Mouse (Mus musculus): Measurements from ENCODE around the gene Tmem265.

Gene Tmem265

GRCm38 (mm10) chr7:127588011-127588871 is 27.1 kb downstream of the Tmem265 start, which contains the start of the genes Ccdc189 and Rnf40:
Gene Ccdc189 (minus strand): TSS chr7:127588595.
Gene Rnf40 (plus strand): TSS chr7:127588767.
- peak; percentile 95 for DNase-seq (ENCODE audit: low read depth, low spot score)

GRCm38 (mm10) chr7:127588901-127589300 is 27.7 kb downstream of the Tmem265 start:
- no peak for DNase-seq (ENCODE audit: low read depth, low spot score)

- DNase-seq (ENCODE audit: low read depth, low spot score), result no peak
Observed at GRCm38 (mm10) chr7:127589637-127590036, 28.4 kb downstream of the Tmem265 start.

- DNase-seq (ENCODE audit: low read depth, low spot score), result no peak
Observed at GRCm38 (mm10) chr7:127591108-127591507, 29.9 kb downstream of the Tmem265 start.

- no peak for DNase-seq (ENCODE audit: low read depth, low spot score)
Observed at GRCm38 (mm10) chr7:127592575-127592974, 31.4 kb downstream of the Tmem265 start.

GRCm38 (mm10) chr7:127596747-127597146 is 35.6 kb downstream of the Tmem265 start:
- DNase-seq (ENCODE audit: low read depth, low spot score), result no peak

GRCm38 (mm10) chr7:127600612-127601011 is 39.4 kb downstream of the Tmem265 start:
- no peak for DNase-seq (ENCODE audit: low read depth, low spot score)

- DNase-seq (ENCODE audit: low read depth, low spot score), result no peak
Observed at GRCm38 (mm10) chr7:127601735-127602134, 40.5 kb downstream of the Tmem265 start.

GRCm38 (mm10) chr7:127602903-127603302 is 41.7 kb downstream of the Tmem265 start:
- DNase-seq (ENCODE audit: low read depth, low spot score), result no peak

GRCm38 (mm10) chr7:127604256-127604655 is 43.1 kb downstream of the Tmem265 start:
- DNase-seq (ENCODE audit: low read depth, low spot score), result no peak

GRCm38 (mm10) chr7:127607150-127607549 is 46.0 kb downstream of the Tmem265 start:
- no peak for DNase-seq (ENCODE audit: low read depth, low spot score)

- DNase-seq (ENCODE audit: low read depth, low spot score), result no peak
Observed at GRCm38 (mm10) chr7:127611011-127611410, 49.8 kb downstream of the Tmem265 start.

- no peak for DNase-seq (ENCODE audit: low read depth, low spot score)
Observed at GRCm38 (mm10) chr7:127611561-127611960, 50.4 kb downstream of the Tmem265 start.

GRCm38 (mm10) chr7:127613501-127613900 is 52.3 kb downstream of the Tmem265 start:
- no peak for DNase-seq (ENCODE audit: low read depth, low spot score)

- no peak for DNase-seq (ENCODE audit: low read depth, low spot score)
Observed at GRCm38 (mm10) chr7:127614091-127614490, 52.9 kb downstream of the Tmem265 start.

- DNase-seq (ENCODE audit: low read depth, low spot score), result no peak
Observed at GRCm38 (mm10) chr7:127614511-127614890, 53.3 kb downstream of the Tmem265 start.

- DNase-seq (ENCODE audit: low read depth, low spot score), result no peak
Observed at GRCm38 (mm10) chr7:127614891-127615843, 54.0 kb downstream of the Tmem265 start, which contains the start of gene Zfp629. Gene Zfp629 (minus strand): TSS chr7:127615797.

GRCm38 (mm10) chr7:127616336-127616735 is 55.1 kb downstream of the Tmem265 start:
- DNase-seq (ENCODE audit: low read depth, low spot score), result no peak
